Mouse (Mus musculus): ENCODE measurements at regions not wholly inside any gene's neighbourhood (a gene's known extent, or its start where the extent isn't known, plus 50 kb on each side); places are given as distances from the start of the nearest gene placed in this dataset.
A peak's percentile ranks its signal among the peaks of the same experiment; 100 is the strongest.
"Not testable (repeated sequence)": the region's sequence is repeated elsewhere in the genome, so short reads cannot be mapped to it uniquely, and the experiment has no call there.

DNA sequence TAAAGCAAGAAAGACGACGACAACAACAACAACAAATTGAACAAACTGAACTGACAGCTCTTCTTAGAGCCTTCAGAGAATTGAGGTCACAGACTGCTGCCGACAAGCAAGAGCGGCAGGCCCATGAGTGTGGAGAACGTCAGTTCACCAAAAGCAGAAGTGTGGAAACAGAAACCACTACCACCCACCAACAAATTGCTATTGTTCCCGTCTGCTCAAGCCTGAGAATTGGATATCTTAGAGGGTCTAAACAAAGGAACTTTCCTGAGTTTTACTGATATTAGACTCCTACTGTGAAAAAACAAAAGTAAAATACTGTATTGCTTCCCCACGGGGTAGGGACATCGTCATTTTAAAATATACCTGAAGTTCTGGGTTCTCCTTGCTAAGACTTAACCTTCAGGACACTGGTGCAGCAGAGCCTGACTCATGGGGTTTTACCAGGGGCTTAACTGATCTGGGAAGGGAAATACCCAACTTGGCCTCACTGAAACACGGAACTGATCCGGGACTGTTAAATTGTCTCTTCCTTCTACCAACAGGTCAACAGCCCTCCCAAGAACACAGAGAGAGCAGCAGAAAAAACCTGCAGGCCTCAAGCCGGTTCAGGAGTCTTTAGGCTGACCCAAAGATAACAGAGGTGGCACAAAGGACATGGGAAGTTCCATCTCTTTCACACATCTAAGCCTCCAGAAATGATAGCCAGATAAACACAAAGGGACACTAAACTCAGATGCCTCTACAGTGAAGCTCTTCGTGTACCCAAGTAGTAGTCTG is 238.1 kb downstream of the Gm5426 start:
- no peak for DNase-seq

- no peak for DNase-seq
Observed at GRCm38 (mm10) chr10:96375070-96375447, 238.7 kb downstream of the Gm5426 start.

- peak; percentile 13 for DNase-seq
Observed at GRCm38 (mm10) chr10:96377549-96377948, 239.3 kb upstream of the Btg1 start.

DNA sequence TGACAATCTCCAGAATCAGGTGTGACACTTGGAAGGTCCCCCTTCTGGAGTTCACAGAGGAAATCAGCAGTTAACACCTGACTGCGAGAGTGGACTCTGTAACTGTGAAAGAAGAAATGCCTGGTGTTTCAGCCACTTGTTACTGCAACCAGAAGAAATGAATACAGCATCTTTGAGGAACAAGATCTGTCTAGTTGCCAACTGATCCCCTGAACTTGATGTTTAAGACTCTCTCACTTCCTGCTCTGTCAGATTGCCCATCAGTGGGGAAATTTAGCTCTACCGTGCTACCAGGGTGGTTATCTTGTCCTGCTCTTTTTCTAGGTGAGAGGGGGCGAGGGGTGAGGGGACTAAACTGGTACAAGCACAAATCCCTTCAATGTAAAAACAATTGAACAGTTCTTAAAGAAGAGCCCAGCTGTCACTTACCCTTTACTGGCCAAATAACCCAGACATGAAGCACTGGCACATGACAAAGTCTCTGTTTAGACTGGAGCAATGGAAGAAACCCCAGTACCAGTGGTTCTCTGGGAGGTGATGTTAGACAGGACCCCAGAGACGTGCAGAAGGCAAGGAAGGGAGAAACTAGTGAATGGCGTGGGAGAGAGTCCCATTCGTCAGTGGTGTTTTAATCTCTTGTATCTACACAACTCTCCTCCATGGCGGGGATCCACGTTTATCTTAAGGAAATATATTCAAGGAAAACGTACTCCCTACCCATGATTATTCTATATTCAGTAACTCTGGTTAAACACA is 237.6 kb upstream of the Btg1 start:
- no peak for DNase-seq

DNA sequence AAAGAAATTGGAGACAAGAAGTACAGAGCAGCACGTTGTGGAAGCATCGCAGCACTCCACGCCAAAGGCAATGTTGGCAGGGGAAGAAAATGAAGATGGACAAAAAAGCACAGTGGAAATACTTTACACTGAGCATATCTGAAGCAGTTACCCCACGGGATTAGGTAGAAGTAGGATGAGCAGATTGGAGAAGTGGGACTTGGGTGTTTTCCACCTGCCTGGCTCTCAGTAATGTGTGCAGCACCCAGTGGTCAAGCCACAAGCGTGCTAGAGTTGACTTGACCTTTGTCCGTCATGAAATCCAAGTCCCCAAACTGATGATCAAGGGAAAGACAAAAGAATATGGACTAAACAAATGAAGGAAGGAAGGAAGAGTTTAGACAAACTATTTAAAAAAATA is 235.1 kb upstream of the Btg1 start:
- DNase-seq = no peak

DNA sequence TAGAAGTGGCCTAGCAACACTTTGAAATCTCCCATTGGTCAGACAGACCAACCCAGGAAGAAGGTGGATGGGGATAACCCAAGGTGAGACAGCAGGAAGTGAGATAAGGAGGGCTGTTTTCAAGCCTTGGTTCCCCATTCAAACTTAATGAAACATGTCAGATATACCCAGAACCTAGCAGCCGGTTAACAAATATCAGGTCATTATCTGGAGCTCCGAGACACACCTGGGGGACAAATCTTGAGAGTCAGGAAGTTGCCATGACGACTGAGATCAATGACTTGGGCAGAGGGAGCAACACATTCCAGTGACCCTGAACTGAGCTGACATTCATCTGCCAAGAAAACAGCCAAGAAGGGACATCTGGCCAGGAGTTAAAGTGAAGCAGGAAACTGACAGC is 225.1 kb upstream of the Btg1 start:
- no peak for DNase-seq

- no peak for DNase-seq
Observed at GRCm38 (mm10) chr10:96392836-96393235, 224.0 kb upstream of the Btg1 start.

GRCm38 (mm10) chr10:96394210-96394609 is 222.6 kb upstream of the Btg1 start:
- no peak for DNase-seq

GRCm38 (mm10) chr10:96395017-96395416 is 221.8 kb upstream of the Btg1 start:
- DNase-seq = no peak

DNA sequence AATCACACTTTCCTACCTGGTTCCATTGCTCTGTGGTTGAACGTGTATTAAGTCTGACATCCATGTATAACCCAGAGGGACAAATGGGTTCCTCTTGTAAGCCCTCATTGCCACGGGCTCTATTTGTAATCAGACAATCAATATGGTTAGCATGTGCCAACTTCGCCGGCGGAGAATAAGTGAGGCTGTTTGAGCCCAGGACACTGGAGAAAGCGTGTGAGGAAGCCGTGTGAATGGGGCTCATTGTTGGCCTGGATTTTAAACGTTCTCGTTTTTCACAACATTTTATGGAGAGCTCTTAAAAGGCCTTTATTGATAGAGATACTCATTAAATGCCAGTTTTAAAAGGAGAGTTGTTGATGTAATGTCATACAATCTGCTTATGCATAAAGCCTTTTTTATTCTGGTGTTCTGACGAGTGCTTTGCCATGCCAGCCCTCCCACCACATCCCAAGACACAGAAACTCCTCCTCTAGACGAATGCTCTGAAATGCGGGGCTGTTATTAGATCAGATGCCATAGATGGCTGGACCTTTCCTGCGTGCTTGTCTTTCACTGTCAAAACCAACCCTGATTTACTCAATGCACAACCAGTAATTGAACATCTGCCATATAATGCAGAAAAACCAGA is 218.8 kb upstream of the Btg1 start:
- DNase-seq = no peak

DNA sequence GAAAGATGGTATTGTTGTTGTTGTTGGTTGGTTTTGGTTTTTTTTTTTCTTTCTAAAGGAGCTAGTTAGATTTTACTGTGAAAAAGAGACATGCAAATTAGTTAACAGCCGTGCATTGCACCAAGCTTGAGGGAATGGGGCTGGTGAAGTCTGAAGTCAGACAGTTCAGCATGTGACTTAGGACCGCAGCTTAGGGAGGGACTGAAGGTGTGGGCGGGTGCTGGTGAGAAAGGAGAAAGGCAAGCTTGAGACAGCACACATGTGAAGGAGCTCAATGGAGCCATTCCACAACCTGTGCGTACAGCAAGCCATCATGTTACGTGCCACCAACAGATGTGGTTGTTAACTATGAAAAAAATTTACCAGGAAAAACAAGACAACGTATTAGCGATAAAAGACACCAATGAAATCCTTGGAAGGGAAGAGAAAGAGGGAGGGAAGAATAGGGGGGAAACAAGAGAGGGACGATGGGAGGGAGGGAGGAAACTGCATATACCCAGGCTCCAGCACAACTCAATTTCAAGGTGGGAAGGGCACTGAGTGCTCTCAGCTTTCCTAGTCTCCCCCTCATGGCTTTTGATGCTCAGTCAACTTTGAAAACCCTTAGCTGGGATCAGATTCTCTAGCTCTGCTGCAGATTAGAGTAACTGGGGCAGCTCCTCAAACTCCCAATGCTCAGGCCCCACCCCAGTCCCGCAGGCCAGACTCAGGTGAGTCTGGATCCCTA is 218.1 kb upstream of the Btg1 start:
- DNase-seq = no peak

DNA sequence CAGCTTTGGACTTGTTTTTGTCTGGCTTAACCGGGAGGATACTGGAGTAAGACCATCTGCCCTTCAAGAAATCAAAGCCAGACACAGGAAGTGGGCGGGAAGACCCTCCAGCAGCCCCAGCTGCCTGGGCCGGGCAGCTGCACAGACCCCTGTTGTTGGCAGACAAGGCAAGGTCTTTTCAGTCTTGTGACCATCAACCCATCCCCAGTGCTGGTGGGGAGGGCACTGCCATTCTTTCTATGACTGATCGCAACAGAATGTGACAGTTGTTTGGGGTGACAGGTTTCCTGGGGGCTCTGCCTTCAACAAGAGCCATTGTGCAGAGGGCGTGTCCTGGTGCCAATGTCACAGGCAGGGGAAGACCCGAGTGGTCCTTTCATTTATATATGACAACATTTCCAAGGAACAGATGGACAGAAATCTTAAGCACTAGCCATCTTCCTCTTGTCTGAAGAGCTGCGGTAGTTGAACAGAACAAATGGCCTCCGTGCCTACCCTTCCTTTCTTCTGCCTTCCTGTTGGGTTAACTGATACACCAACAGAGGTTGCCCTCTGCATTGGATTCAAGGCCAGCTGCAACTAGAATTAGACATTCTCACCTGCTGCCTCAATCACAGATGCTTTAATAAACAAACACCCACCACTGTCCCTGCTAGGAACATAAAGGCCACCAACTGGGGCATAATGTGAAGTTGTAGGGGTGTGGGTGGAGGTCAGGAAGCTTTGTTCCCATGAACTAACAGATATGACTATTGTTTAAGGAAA is 217.0 kb upstream of the Btg1 start:
- DNase-seq = no peak

DNA sequence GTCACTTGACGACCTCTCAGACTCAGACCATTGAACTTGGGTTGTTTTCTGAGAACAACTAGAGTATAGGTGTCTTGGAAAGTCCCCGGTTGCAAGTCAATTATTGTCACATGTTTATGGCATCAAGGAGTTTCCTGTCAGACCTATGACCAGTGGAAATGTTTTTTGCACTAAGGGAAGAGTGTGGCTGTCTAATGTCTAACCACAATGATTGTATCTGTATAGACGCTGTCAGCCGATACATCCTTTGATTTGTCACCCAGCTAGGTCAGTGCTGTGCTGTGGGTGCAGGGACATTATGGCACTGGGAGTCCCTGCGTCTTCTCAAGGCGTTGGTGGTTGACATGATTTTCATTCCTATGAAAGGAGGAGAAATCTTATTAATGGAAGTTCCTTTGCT is 216.0 kb upstream of the Btg1 start:
- DNase-seq = no peak

GRCm38 (mm10) chr10:96406306-96406705 is 210.5 kb upstream of the Btg1 start:
- DNase-seq = no peak

GRCm38 (mm10) chr10:96407846-96408245 is 209.0 kb upstream of the Btg1 start:
- no peak for DNase-seq

DNA sequence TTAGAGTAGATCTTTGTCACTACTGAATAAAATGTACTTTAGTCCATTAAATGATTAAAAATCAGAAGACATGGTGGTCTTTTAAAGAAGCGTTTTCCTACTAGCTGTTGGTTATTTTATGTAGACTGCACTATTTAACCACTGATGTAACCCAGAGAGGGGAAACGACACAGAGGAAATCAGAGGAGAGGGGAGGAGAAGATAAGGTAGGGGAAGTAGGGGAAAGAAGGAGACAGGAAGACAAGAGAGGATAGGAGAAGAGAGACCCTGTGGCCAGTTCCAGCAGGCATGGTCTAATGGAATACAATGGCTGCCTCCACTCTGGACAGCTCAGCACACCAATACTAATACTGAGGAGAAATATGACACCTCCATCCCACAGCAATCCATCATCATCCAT is 208.6 kb upstream of the Btg1 start:
- DNase-seq = no peak

DNA sequence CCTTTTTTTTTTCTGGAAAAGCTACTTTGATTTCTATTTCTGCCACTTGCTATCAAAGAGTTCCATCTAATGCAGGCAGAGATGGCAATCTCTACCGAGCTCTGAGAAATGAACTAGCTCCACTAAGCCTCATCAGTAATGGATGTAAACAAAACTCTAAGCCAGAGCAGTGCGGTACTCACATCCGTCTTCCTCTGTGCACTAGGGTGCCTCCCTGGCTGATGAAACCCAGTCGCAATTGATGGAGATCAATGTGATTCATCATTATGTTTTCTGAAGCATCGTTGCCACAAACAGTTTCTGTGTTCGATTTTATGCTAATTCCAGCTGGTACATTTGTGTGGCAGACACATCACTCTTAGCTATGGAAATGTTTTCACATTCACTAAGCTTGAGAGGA is 206.8 kb upstream of the Btg1 start:
- DNase-seq = no peak

GRCm38 (mm10) chr10:96414807-96415206 is 202.0 kb upstream of the Btg1 start:
- DNase-seq = no peak

GRCm38 (mm10) chr10:96421506-96421905 is 195.3 kb upstream of the Btg1 start:
- not testable (repeated sequence) for DNase-seq

DNA sequence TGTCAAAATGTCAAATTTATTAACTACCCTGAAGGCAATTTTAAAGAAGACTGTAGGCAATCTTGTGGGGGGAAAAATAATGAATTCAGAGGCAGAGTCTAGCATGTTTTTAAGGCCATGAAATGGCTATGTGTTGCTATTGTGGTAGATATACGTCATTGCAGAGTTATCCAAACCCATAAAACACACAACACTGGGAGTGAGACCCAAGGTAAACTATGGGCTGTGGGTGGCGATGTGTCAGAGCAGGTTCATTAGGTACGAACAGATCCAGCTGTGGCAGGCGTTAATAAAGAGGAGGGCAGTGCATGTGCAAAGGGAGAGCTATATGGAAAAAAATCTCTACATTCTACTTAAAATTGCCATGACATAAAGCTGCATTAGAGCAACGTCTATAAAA is 189.4 kb upstream of the Btg1 start:
- no peak for DNase-seq

DNA sequence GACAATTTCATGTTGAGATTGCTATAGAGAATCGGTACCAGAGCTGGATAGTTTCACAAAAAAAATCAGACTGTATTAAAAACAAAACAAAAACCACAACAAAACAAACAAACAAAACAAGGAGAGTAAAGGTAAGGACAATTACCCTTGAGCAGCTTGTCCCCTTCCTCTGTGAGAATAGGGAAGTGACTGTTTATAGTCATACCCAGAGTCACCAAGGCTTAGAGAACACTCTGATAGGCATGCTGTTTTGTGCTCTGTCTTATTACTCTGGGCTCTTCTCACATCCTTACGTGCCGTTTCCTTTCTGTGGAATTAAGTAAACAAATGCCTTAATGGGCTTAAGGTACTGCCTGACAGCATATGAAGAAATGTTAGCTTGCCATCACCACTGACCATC is 186.7 kb upstream of the Btg1 start:
- DNase-seq = no peak

DNA sequence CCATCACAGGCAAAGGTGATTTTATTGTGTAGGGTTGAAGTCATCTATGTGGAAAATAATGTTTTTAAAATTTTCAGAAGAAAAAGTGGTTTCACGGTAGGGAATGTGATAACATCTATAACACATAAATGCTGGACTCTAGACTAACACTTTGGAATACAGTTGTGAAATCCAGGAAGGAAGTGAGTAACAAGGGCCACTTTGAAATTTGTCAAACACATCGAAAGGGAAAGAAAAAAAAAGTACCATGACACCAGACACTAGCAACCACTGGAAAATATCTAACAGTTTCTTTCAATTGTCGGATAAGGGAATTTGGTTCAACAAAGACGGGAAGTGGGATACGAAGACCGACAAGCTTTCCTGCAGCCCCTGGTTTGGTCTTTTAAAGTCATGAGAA is 181.7 kb upstream of the Btg1 start:
- DNase-seq = no peak

Measured in kidney, postnatal 10 days (tissue).